Comparison of ENCODE assay signal across 24 mouse cellular contexts in the genomic region with DNA sequence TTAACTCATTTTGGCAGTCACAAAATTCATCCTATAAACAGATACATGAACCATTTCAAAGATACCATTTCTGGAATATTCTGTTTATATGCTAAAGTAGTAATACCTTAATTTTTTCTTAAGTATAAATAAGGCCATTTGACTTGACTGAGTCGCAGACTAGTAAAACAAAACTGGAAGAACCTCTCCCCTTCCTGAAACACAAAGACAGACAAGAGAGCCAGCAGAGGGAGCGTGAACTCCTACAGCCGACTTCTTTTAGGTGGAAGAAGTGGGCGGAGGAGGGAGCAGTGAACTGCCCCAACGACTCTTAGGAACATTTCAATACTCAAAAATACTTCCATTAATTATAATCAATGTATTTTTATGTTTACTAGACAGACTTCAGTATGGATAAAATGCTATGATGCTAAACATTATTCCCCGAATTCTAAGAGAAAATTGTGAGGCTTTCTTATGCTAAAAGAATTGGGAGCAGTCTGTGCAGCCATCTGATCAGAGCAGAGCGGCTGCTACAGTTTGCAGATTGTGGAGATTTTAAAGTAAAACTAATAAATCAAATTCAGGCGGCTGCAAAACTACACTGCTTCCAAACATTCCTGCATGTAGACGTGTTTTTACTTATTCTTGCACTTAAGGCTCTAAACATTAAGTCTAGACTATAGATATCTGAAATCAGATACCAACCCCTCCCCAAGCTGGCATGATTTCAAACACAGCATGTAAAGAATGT.
DNase-seq lines count a peak whose midpoint lies in the region; ATAC-seq and TF ChIP-seq lines count a peak whose summit lies in the region.
"Had no signal": no experiment of that assay in that cellular context is flagged by ENCODE, and none has a peak within 500 bp of the region (broad histone marks: within the 10 kb centered on the region; RNA-seq: fewer than 3 reads in every experiment).

No protein-coding gene starts in this region.

- no peaks in the 10 kb centered on the region for H3K27me3 ChIP-seq in forebrain, postnatal 0 days (ENCODE audit: insufficient read depth, low read length)
- no peaks in the 10 kb centered on the region for H3K27me3 ChIP-seq in forebrain, embryonic 12.5 days
- no peaks in the 10 kb centered on the region for H3K27me3 ChIP-seq in kidney, postnatal 0 days (ENCODE audit: insufficient read depth, low read length)
- no peaks in the 10 kb centered on the region for H3K27me3 ChIP-seq in kidney, embryonic 15.5 days
- H3K27me3 ChIP-seq in lung, postnatal 0 days (replicated peaks; ENCODE audit: insufficient read depth, low read length) = no peaks in the 10 kb centered on the region
- H3K27me3 ChIP-seq in stomach, postnatal 0 days (ENCODE audit: control insufficient read depth, insufficient read depth, low read length) = no peaks in the 10 kb centered on the region
- H3K27me3 ChIP-seq: heart, embryonic 15.5 days; megakaryocyte, embryonic 14.5 days; neural tube, embryonic 12.5 days had no signal

- no peaks in the 10 kb centered on the region for H3K9me3 ChIP-seq in forebrain, postnatal 0 days (ENCODE audit: low read length)
- H3K9me3 ChIP-seq in forebrain, embryonic 12.5 days = no peaks in the 10 kb centered on the region
- H3K9me3 ChIP-seq in kidney, postnatal 0 days (replicated peaks; ENCODE audit: low read length) = no peaks in the 10 kb centered on the region
- H3K9me3 ChIP-seq in kidney, embryonic 15.5 days (replicated peaks) = no peaks in the 10 kb centered on the region
- H3K9me3 ChIP-seq in lung, postnatal 0 days (ENCODE audit: low read length) = no peaks in the 10 kb centered on the region
- H3K9me3 ChIP-seq in stomach, postnatal 0 days (ENCODE audit: control insufficient read depth, low read length) = no peaks in the 10 kb centered on the region
- H3K9me3 ChIP-seq: G1E; heart, embryonic 15.5 days; megakaryocyte, embryonic 14.5 days; neural tube, embryonic 12.5 days had no signal

- no peak overlapping the region for H3K4me3 ChIP-seq in forebrain, postnatal 0 days (ENCODE audit: low read depth, low read length)
- no peak overlapping the region for H3K4me3 ChIP-seq in forebrain, embryonic 12.5 days (replicated peaks)
- H3K4me3 ChIP-seq in kidney, postnatal 0 days (replicated peaks; ENCODE audit: low read depth, low read length) = no peak overlapping the region
- H3K4me3 ChIP-seq in kidney, embryonic 15.5 days (replicated peaks) = no peak overlapping the region
- H3K4me3 ChIP-seq in lung, postnatal 0 days (ENCODE audit: low read depth, low read length) = no peak overlapping the region
- H3K4me3 ChIP-seq in stomach, postnatal 0 days (ENCODE audit: low read depth, low read length) = no peak overlapping the region
- H3K4me3 ChIP-seq: heart, embryonic 15.5 days; megakaryocyte, embryonic 14.5 days; neural tube, embryonic 12.5 days had no signal

- no peak overlapping the region for H3K9ac ChIP-seq in forebrain, postnatal 0 days
- no peak overlapping the region for H3K9ac ChIP-seq in forebrain, embryonic 12.5 days
- H3K9ac ChIP-seq in kidney, postnatal 0 days (ENCODE audit: low read depth, low read length) = no peak overlapping the region
- H3K9ac ChIP-seq in kidney, embryonic 15.5 days = no peak overlapping the region
- H3K9ac ChIP-seq in lung, postnatal 0 days (replicated peaks; ENCODE audit: low read depth) = no peak overlapping the region
- no peak overlapping the region for H3K9ac ChIP-seq in stomach, postnatal 0 days (ENCODE audit: low read length)
- H3K9ac ChIP-seq: heart, embryonic 15.5 days; neural tube, embryonic 12.5 days had no signal

- H3K27ac ChIP-seq in forebrain, postnatal 0 days (ENCODE audit: low read depth, low read length) = no peak overlapping the region
- H3K27ac ChIP-seq in forebrain, embryonic 12.5 days = no peak overlapping the region
- H3K27ac ChIP-seq in kidney, postnatal 0 days = no peak overlapping the region
- no peak overlapping the region for H3K27ac ChIP-seq in kidney, embryonic 15.5 days
- no peak overlapping the region for H3K27ac ChIP-seq in lung, postnatal 0 days (ENCODE audit: low read length)
- H3K27ac ChIP-seq in stomach, postnatal 0 days (replicated peaks) = no peak overlapping the region; the same call in 1 of the 2 replicates
- H3K27ac ChIP-seq: heart, embryonic 15.5 days; neural tube, embryonic 12.5 days had no signal

- TF ChIP-seq CTCF in forebrain, postnatal 0 days (IDR thresholded peaks at IDR 0.05; ENCODE audit: low read depth) = no peak
- TF ChIP-seq CTCF in kidney, postnatal 0 days (IDR thresholded peaks at IDR 0.05; ENCODE audit: low read depth) = peak; percentile 26; the same call in 1 of the 2 replicates
- TF ChIP-seq CTCF in lung, postnatal 0 days (IDR thresholded peaks at IDR 0.05) = peak; percentile 25; the same call in 1 of the 2 replicates
- TF ChIP-seq CTCF in stomach, postnatal 0 days (IDR thresholded peaks at IDR 0.05; ENCODE audit: low read depth) = peak; percentile 44

- 0 out of 2 replicates have a peak, but pooled peaks cover 11% of the 10 kb centered on the region for H3K4me1 ChIP-seq in forebrain, postnatal 0 days (ENCODE audit: insufficient read depth)
- H3K4me1 ChIP-seq in forebrain, embryonic 12.5 days = peaks cover 3% of the 10 kb centered on the region; the same call in 1 of the 2 replicates
- H3K4me1 ChIP-seq in kidney, postnatal 0 days (replicated peaks; ENCODE audit: insufficient read depth, low read length) = no peaks in the 10 kb centered on the region
- H3K4me1 ChIP-seq in kidney, embryonic 15.5 days = no peaks in the 10 kb centered on the region
- no peaks in the 10 kb centered on the region for H3K4me1 ChIP-seq in lung, postnatal 0 days (ENCODE audit: insufficient read depth, low read depth, low read length)
- no peaks in the 10 kb centered on the region for H3K4me1 ChIP-seq in stomach, postnatal 0 days (replicated peaks; ENCODE audit: control insufficient read depth, insufficient read depth)
- H3K4me1 ChIP-seq: heart, embryonic 15.5 days; neural tube, embryonic 12.5 days had no signal

- ATAC-seq in forebrain, postnatal 0 days = no peak
- no peak for ATAC-seq in forebrain, embryonic 12.5 days (ENCODE audit: low FRiP score)
- no peak for ATAC-seq in kidney, postnatal 0 days (replicated peaks; ENCODE audit: low FRiP score, low read depth)
- no peak for ATAC-seq in kidney, embryonic 15.5 days (replicated peaks; ENCODE audit: low FRiP score)
- ATAC-seq in lung, postnatal 0 days = no peak
- ATAC-seq in stomach, postnatal 0 days (ENCODE audit: low FRiP score, low TSS enrichment) = no peak
- ATAC-seq: hindbrain, embryonic 16.5 days had no signal

- no peak overlapping the region for H3K4me2 ChIP-seq in forebrain, postnatal 0 days (ENCODE audit: low read depth)
- H3K4me2 ChIP-seq in forebrain, embryonic 12.5 days = no peak overlapping the region
- H3K4me2 ChIP-seq in kidney, postnatal 0 days (ENCODE audit: low read length) = no peak overlapping the region
- no peak overlapping the region for H3K4me2 ChIP-seq in kidney, embryonic 15.5 days
- H3K4me2 ChIP-seq in lung, postnatal 0 days (replicated peaks; ENCODE audit: low read depth, low read length) = no peak overlapping the region
- no peak overlapping the region for H3K4me2 ChIP-seq in stomach, postnatal 0 days (replicated peaks; ENCODE audit: low read depth)
- H3K4me2 ChIP-seq: heart, embryonic 15.5 days; neural tube, embryonic 12.5 days had no signal

- DNase-seq in forebrain, postnatal 0 days = peak; percentile 71
- peak; percentile 57 for DNase-seq in kidney, postnatal 0 days (ENCODE audit: low spot score)
- no peak for DNase-seq in lung, postnatal 0 days (ENCODE audit: low spot score)
- DNase-seq in lung, postnatal 4 days = no peak
- DNase-seq in stomach, postnatal 0 days (ENCODE audit: low spot score) = no peak
- no peak for DNase-seq in B cell, adult 2 months
- DNase-seq: adrenal gland, postnatal 10 days; cerebellum, adult 2 months; cerebellum, postnatal 25 days; gastrocnemius, postnatal 36 days; kidney, adult 18-20 months; kidney, postnatal 25 days; lung, postnatal 14 days; midbrain, embryonic 14.5 days; right cerebral cortex, postnatal 14 days; spleen, adult 18-20 months; thymus, postnatal 14 days had no signal

- WGBS in forebrain, postnatal 0 days = 48% methylated on average over 9 of the region's 9 CpGs
- 73% methylated on average over 9 of the region's 9 CpGs for WGBS in forebrain, embryonic 12.5 days
- WGBS in kidney, postnatal 0 days = 30% methylated on average over 9 of the region's 9 CpGs
- WGBS in kidney, embryonic 15.5 days = 43% methylated on average over 9 of the region's 9 CpGs
- 44% methylated on average over 9 of the region's 9 CpGs for WGBS in lung, postnatal 0 days
- WGBS in stomach, postnatal 0 days = 28% methylated on average over 9 of the region's 9 CpGs

- no peaks in the 10 kb centered on the region for H3K36me3 ChIP-seq in forebrain, postnatal 0 days (ENCODE audit: insufficient read depth)
- H3K36me3 ChIP-seq in forebrain, embryonic 12.5 days (replicated peaks) = no peaks in the 10 kb centered on the region
- H3K36me3 ChIP-seq in kidney, postnatal 0 days (ENCODE audit: insufficient read depth, low read length) = no peaks in the 10 kb centered on the region
- no peaks in the 10 kb centered on the region for H3K36me3 ChIP-seq in kidney, embryonic 15.5 days
- H3K36me3 ChIP-seq in lung, postnatal 0 days (ENCODE audit: insufficient read depth, low read length) = no peaks in the 10 kb centered on the region
- H3K36me3 ChIP-seq in stomach, postnatal 0 days (ENCODE audit: control insufficient read depth, insufficient read depth, low read length) = no peaks in the 10 kb centered on the region
- H3K36me3 ChIP-seq: G1E; heart, embryonic 15.5 days; neural tube, embryonic 12.5 days had no signal

- TF ChIP-seq EP300 in lung, postnatal 0 days (IDR thresholded peaks at IDR 0.05) = no peak
- TF ChIP-seq EP300 in stomach, postnatal 0 days (optimal IDR thresholded peaks at IDR 0.05) = no peak

Comparison
In these comparisons a context has a peak if more than half of its experiments do, and no peak if none do; other contexts are left out.
1. DNase-seq: peak in forebrain, postnatal 0 days (single experiment) and kidney, postnatal 0 days (single experiment); none in lung, postnatal 0 days (single experiment), lung, postnatal 4 days (0 of 2), stomach, postnatal 0 days (single experiment) and B cell, adult 2 months (0 of 2).